Mouse (Mus musculus) intestine, embryonic 15.5 days (tissue): ENCODE data around the gene Pdp2. TPM values are rescaled to one million over a fixed set of nuclear protein-coding genes. Genes with fewer than 3 reads are reported as not detected.
A peak's percentile ranks its signal among the peaks of the same experiment; 100 is the strongest.
"Not testable (repeated sequence)": the region's sequence is repeated elsewhere in the genome, so short reads cannot be mapped to it uniquely, and the experiment has no call there.

ENCODE experiments used
- ATAC-seq: fragments of 200-750 bp; cut with Nextera tagmentation; 2 replicates; pipeline ENCODE4 v1.8.0; 2017; ENCODE audit warnings: moderate TSS enrichment, moderate library complexity
- H3K27ac ChIP-seq: fragments of 300-500 bp; sonication (generic); 2 replicates; pipeline ENCODE4 v1.5.1; 2015; ENCODE audit warnings: mild to moderate bottlenecking, inconsistent platforms
- H3K27me3 ChIP-seq: fragments of 300-500 bp; sonication (generic); replicated peaks from 2 replicates; pipeline ENCODE4 v1.6.1; 2015; ENCODE audit warnings: inconsistent platforms
- H3K36me3 ChIP-seq: fragments of 300-500 bp; sonication (generic); 2 replicates; pipeline ENCODE4 v1.6.1; 2015; ENCODE audit warnings: inconsistent platforms
- H3K4me1 ChIP-seq: fragments of 300-500 bp; sonication (generic); replicated peaks from 2 replicates; pipeline ENCODE4 v1.6.1; 2015; ENCODE audit warnings: inconsistent platforms
- H3K4me2 ChIP-seq: fragments of 300-500 bp; sonication (generic); replicated peaks from 2 replicates; pipeline ENCODE4 v1.6.1; 2015; ENCODE audit warnings: mild to moderate bottlenecking, inconsistent platforms
- H3K4me3 ChIP-seq: fragments of 300-500 bp; sonication (generic); replicated peaks from 2 replicates; pipeline ENCODE4 v1.5.1; 2015; ENCODE audit warnings: inconsistent platforms
- H3K9ac ChIP-seq: fragments of 300-500 bp; sonication (generic); 2 replicates; pipeline ENCODE4 v1.6.1; 2015; ENCODE audit warnings: inconsistent platforms
- H3K9me3 ChIP-seq: fragments of 300-500 bp; sonication (generic); 2 replicates; pipeline ENCODE4 v1.6.1; 2016; ENCODE audit warnings: inconsistent platforms
- WGBS: fragments of 180-500 bp; shearing (Covaris S2); methylation state at CpG from one replicate; pipeline ENCODE4 v1.1.7; 2015; 5-methylcytosine and 5-hydroxymethylcytosine counted together
- polyA plus RNA-seq: library from polyadenylated mRNA; unstranded; fragments of >200 nt; fragmentation: Nextera tagmentation; extraction: Ambion mirVana; gene quantifications from 2 replicates; pipeline ENCODE4 v1.2.1, GENCODE M21; 2015

The Pdp2 gene
- polyA plus RNA-seq, 1 experiment from 2014 or later: 17.0 TPM

DNA sequence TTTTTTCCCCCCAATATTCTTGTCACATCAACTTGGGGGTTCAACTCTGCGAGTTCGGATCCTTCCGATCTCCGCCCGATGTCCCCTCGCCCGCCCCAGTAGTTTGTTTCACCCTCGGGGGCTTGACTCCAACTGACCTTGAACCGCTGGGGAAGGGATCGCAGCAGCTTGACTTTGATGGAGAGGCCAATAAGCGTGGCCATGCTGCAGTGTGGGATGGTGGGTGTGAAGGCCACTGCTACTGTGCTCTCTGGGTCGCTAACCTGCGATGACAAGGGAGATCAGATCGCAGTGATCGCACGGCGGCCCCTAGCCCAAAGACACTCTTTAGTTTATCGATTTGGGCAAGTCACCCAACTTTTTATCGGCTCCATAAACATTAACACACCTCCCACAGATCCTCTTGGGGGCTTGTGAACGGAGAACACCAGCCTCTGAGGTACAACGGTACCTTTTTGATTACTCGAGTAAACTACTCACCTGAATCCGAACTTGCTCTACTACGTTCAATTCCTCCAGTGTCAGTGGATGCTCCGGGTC, 49.6 kb downstream of the Pdp2 start:
- WGBS: 8% methylated on average over 25 of the region's 25 CpGs
- no peaks in the 10 kb centered on the region for H3K36me3 ChIP-seq
- peak overlapping the region; percentile 72; the same call in 1 of the 2 replicates for H3K27ac ChIP-seq
- peaks cover 15% of the 10 kb centered on the region for H3K4me1 ChIP-seq
- H3K4me3 ChIP-seq: peak overlapping the region; percentile 86
- H3K27me3 ChIP-seq: no peaks in the 10 kb centered on the region
- H3K9ac ChIP-seq: peak overlapping the region; percentile 82
- H3K9me3 ChIP-seq: no peaks in the 10 kb centered on the region
- ATAC-seq: peak; percentile 26; the same call in 1 of the 2 replicates
- H3K4me2 ChIP-seq: peak overlapping the region; percentile 86

DNA sequence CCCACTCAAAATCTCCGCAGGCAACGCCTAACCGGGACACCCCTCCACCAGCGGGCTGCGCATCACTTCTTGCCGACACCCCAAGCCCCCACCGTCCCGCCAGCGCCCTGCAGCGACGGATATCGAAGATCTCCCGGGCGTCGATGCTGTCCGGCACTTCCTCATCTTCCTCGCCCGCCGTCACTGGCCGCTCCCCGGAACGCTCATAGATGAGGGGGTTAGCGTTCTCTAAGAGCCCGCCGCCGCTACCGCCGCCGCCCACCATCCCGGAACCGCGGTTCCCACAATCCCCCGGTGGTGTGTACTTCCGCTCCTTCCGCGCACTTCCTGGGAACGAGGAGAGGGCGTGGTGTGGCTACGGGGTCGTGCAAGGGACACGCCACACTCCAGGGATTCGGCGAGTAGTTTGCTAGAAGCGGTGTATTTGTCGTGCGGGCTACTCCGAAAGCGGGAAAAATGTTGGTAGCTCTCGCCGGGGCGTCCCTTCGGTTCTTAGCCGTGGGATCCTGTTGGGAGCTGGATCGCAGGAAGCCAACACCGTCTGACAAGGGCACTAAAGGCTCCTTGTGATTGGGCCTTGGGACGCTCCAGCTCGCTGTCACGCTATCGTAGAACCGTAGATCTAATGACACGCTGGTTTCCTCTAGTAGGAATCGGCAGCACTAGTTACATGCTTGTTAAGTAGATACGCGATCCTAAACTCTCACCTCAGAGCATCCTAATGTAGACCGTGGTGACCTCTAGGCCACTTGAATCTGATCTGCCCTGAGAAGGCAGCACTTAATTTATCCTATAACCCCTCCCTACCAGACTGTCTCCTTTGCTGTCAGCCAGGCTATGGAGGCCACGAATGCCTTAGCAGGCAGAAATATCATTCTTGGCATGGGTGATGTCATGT, 50.4 kb downstream of the Pdp2 start, which contains the start of gene Ciao2b:
Gene Ciao2b (minus strand): TSS at position 540 of the 898 bp plus-strand sequence.
- H3K27ac ChIP-seq: peak within 1 kb of the TSS; percentile 72

DNA sequence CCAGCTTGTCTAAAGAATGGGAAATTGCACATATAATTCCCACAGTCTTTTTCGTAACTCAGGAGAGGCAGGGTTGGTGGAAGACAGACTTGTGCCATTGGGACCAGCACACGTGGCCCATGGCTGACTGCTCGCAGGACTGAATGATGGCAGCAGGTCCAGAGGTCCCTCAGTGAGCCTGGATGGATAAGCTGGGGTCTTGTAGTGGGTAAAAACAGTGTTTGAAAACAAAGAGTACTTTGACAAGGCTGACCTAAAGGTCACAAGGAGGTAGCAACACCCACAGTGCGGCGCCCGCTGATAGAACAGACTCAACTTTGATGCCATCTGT, 51.0 kb downstream of the Pdp2 start:
- Histone ChIP-seq H3K9ac (peak overlapping the region; percentile 82), H3K4me1 (peaks cover 15% of the 10 kb centered on the region), H3K36me3 (no peaks in the 10 kb centered on the region), H3K9me3 (no peaks in the 10 kb centered on the region), H3K27me3 (no peaks in the 10 kb centered on the region), H3K27ac (peak overlapping the region; percentile 72), H3K4me2 (peak overlapping the region; percentile 86), H3K4me3 (peak overlapping the region; percentile 86)
- 76% methylated on average over 6 of the region's 6 CpGs for WGBS
- ATAC-seq: peak; percentile 23

More for the DNA sequence above, 50.4 kb downstream of the Pdp2 start, which contains the start of gene Ciao2b:
- no peaks in the 10 kb centered on the region for H3K27me3 ChIP-seq
- no peaks in the 10 kb centered on the region for H3K36me3 ChIP-seq
- peak within 1 kb of the TSS; percentile 86 for H3K4me3 ChIP-seq
- peak; percentile 97 for ATAC-seq
- under 1% methylated on average over 66 of the region's 66 CpGs for WGBS
- peak within 1 kb of the TSS; percentile 86 for H3K4me2 ChIP-seq
- H3K9me3 ChIP-seq: no peaks in the 10 kb centered on the region
- peaks cover 15% of the 10 kb centered on the region for H3K4me1 ChIP-seq
- peak within 1 kb of the TSS; percentile 82 for H3K9ac ChIP-seq

GRCm38 (mm10) chr8:104644187-104644586, 52.9 kb downstream of the Pdp2 start:
- H3K27me3 ChIP-seq, H3K27ac ChIP-seq, H3K9me3 ChIP-seq, H3K4me3 ChIP-seq, H3K9ac ChIP-seq, H3K36me3 ChIP-seq, H3K4me2 ChIP-seq, ATAC-seq: not testable (repeated sequence)
- 73% methylated on average over 3 of the region's 3 CpGs for WGBS
- peaks cover 15% of the 10 kb centered on the region for H3K4me1 ChIP-seq

Other genes with a start within 250 kb of the Pdp2 start
- 6.3 and 6.9 TPM in 2 replicates for gene Cmtm4, start 195.6 kb upstream of the Pdp2 start, polyA plus RNA-seq
- gene Dync1li2, start 148.4 kb upstream of the Pdp2 start, polyA plus RNA-seq: 46.0 and 46.1 TPM in 2 replicates
- gene Terb1, start 81.5 kb upstream of the Pdp2 start, polyA plus RNA-seq: 0.15 and 0.41 TPM in 2 replicates
- gene Nae1, start 56.8 kb upstream of the Pdp2 start, polyA plus RNA-seq: 73.7 and 83.5 TPM in 2 replicates
- gene Car7, start 56.8 kb upstream of the Pdp2 start, polyA plus RNA-seq: 1.0 and 1.1 TPM in 2 replicates
- gene Cdh16, start 32.9 kb downstream of the Pdp2 start, polyA plus RNA-seq: 0.56 and 0.79 TPM in 2 replicates
- gene Rrad, start 39.9 kb downstream of the Pdp2 start, polyA plus RNA-seq: 4.6 and 4.8 TPM in 2 replicates
- gene Ciao2b, start 50.5 kb downstream of the Pdp2 start, polyA plus RNA-seq: 93.2 and 101 TPM in 2 replicates
- gene Ces2a, start 142.6 kb downstream of the Pdp2 start, polyA plus RNA-seq: 5.1 and 5.4 TPM in 2 replicates
- 0.41 and 0.51 TPM in 2 replicates for gene Ces2b, start 240.1 kb downstream of the Pdp2 start, polyA plus RNA-seq